Mouse (Mus musculus): Measurements from ENCODE around the gene Flt3. TPM values are rescaled to one million over a fixed set of nuclear protein-coding genes. Genes with fewer than 3 reads are reported as not detected.

Flt3 gene
- polyA plus RNA-seq, 1 experiment from 2014 or later, result 0.11 TPM

DNA sequence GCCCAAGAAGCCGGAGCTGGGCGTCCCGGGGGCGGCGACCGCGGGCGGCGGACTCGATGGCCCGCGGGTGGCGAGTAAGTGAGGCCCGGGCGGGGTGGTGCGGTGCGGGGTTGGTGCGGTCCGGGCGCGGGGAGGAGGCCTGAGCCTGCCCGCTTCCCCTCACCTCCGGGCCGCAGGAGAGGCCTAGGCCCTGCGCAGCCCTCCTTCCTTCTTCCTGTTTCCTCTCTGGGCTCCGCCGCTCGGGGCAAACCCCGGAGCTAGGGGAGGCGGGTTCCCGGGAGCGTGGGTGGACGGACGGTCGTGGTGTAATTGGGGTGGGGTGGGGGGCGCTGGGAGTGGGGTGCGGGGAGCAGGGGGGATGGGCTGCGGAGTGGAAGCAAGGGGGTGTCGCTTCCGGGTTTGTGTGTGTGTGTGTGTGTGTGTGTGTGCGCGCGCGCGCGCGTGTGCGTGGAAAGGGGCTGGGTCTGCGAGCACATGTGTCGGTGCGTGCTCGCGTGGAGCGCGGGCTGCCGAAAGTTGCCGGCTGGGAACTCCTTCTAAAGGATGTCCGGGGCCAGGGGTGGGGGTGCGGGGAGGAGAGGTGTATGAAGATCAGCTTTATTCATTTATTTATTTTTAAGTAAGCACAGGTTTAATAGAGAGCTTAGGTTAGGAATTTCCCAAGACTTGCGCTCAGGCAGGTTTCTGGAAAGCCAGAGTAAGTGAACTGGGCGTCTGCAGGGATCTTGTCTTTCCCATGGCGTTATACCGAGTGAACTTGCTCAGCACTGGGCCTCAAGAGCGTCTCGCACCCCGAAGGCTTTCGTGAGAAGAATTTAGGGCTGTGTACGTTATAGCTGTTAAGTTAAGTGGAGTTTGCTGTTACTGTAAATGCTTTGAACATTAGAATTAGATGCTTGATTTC, 30.9 kb upstream of the Flt3 start:
- ATAC-seq (ENCODE audit: low FRiP score), result peak; percentile 72
- peaks cover 40% of the 10 kb centered on the region for H3K4me1 ChIP-seq
- H3K9me3 ChIP-seq, result no peaks in the 10 kb centered on the region
- H3K4me3 ChIP-seq (replicated peaks), result peak overlapping the region; percentile 99
- WGBS, result under 1% methylated on average over 57 of the region's 68 CpGs
- peak overlapping the region; percentile 81 for H3K4me2 ChIP-seq
- H3K9ac ChIP-seq, result peak overlapping the region; percentile 98
- no peaks in the 10 kb centered on the region for H3K36me3 ChIP-seq (replicated peaks)
- 0 out of 2 replicates have a peak, but pooled peaks cover 2% of the 10 kb centered on the region for H3K27me3 ChIP-seq
- H3K27ac ChIP-seq, result peak overlapping the region; percentile 99

DNA sequence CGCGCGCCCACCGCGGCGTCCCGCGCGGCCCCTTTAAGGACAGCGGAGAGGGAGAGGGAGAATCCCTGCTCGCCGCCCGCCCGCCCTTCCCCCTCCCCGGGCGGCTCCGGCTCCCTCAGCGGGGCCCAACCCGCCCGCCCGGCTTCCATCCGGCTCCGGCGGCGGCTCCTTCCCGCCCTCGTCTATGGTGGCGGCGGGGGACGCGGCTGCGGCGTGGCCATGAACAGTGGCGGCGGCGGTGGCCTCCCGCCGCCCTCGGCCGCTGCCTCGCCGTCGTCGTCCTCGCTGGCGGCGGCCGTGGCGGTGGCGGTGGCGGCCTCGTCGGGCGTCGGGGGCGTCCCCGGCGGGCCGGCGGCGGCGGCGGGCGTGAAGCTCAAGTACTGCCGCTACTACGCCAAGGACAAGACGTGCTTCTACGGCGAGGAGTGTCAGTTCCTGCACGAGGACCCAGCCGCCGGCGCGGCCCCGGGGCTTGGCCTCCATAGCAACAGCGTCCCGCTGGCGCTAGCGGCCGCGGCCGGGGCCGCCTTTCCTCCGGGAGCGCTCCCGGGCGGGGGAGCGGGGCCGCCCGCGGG, 30.2 kb upstream of the Flt3 start:
- peak; percentile 89 for ATAC-seq (ENCODE audit: low FRiP score)
- Histone ChIP-seq H3K4me2 (peak overlapping the region; percentile 81), H3K36me3 (replicated peaks) (no peaks in the 10 kb centered on the region), H3K27me3 (0 out of 2 replicates have a peak, but pooled peaks cover 2% of the 10 kb centered on the region), H3K4me3 (replicated peaks) (peak overlapping the region; percentile 99), H3K27ac (peak overlapping the region; percentile 99), H3K9me3 (no peaks in the 10 kb centered on the region), H3K4me1 (peaks cover 36% of the 10 kb centered on the region), H3K9ac (peak overlapping the region; percentile 98)
- WGBS, result 0% methylated on average over 56 of the region's 91 CpGs

DNA sequence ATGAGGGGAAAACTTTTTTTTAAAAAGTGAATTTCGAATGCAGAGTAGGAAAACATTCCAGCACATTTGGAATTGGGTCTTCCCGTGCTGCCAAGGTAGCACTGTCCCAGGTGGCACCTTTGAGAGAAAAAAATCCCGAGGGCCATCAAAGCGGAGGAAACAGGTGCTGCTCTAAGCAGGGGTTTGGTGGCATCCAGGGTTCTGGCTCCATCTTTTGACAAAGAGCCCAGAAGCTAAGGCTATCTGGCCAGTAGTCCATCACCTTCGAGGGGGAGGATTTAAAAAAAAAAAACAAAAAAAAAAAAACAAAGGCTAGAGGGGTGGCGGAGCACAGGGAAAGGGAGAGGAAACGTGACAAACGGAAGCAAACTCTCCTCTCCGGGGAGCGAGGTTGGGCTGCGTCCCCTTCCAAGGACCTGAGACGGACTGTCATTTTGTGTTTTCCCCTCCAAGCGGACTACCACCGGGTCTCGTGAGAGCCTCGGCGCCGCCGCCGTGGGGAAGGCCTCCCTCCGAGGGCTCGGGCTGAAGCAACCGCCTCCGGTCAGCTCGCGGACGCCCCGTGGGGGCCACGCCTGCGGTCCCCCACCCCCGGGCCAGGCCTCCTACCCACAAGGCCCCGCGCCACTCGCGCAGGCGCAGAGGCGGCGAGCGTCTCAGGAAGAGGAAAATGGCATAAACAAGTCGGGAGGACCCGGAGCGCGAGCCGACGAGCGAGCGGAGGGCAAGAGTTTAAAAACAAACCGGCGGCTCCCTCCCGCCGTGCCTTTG, 29.4 kb upstream of the Flt3 start, which contains the start of gene Pan3:
Gene Pan3 (plus strand): TSS at position 627 of the 771 bp plus-strand sequence.
- 1% methylated on average over 49 of the region's 51 CpGs for WGBS
- peak within 1 kb of the TSS; percentile 81 for H3K4me2 ChIP-seq
- 0 out of 2 replicates have a peak, but pooled peaks cover 2% of the 10 kb centered on the region for H3K27me3 ChIP-seq
- no peaks in the 10 kb centered on the region for H3K9me3 ChIP-seq
- peak within 1 kb of the TSS; percentile 99 for H3K27ac ChIP-seq
- peaks cover 29% of the 10 kb centered on the region for H3K4me1 ChIP-seq
- peak within 1 kb of the TSS; percentile 99 for H3K4me3 ChIP-seq (replicated peaks)
- peak; percentile 91 for ATAC-seq (ENCODE audit: low FRiP score)
- peak within 1 kb of the TSS; percentile 98 for H3K9ac ChIP-seq
- H3K36me3 ChIP-seq (replicated peaks), result no peaks in the 10 kb centered on the region

DNA sequence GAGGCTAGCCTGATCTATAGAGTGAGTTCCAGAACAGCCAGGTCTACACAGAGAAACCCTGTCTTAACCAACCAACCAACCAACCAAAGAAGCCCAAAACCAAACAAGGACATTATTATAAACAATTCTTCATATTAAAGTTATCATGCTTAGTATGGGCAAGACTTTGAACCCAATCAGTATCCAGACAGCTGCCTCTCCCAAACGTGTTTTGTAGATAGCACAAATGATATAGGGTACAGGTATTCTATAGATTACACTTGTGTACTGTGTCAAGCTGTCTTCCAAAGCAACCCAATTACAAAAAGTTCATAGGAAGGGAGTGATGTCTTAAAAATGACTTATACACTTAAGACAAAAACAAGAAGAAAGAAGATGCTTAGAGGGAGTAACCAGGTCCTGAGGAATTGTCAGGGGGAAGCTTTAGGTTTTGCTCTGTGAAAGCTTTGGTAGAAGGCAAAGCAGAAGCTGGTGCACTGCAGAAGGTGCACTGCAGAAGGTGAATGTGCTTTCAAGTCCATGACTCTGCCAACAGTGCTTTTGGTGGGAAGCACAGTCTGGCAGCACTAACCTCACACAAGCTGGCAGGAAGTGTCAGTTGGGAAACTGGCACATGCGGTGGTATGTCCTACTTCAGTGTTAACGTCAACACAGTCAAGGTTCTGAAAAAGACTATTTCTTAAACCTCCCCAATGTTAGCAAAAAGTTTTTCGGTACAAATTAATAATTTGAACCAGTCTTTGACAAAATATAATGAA, 25.9 kb upstream of the Flt3 start:
- Histone ChIP-seq H3K4me1 (peaks cover 7% of the 10 kb centered on the region), H3K9ac (no peak overlapping the region), H3K4me2 (no peak overlapping the region), H3K27ac (no peak overlapping the region), H3K4me3 (replicated peaks) (no peak overlapping the region), H3K36me3 (replicated peaks) (no peaks in the 10 kb centered on the region), H3K27me3 (0 out of 2 replicates have a peak, but pooled peaks cover 2% of the 10 kb centered on the region), H3K9me3 (no peaks in the 10 kb centered on the region)
- no peak for ATAC-seq (ENCODE audit: low FRiP score)
- WGBS, result 85% methylated on average over 4 of the region's 4 CpGs

DNA sequence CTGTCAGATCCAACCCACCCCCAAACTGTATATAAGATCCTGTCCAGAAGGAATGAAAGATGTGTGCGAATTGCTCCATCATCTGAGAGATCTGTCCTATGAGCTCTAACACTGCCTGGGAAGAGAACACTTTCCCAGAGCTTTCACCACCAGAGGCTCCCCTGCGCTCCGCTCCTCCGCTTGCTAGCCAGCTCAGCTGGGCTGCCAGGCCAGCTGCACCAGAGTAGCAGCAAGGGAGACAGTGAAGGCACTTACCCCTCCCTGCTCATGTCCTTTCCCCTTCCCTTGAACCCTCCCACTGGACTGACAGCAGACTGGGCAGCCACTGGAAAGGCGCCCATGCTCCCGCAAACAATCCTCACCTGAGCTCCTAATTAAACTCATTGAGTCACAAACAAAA, 23.3 kb upstream of the Flt3 start:
- H3K4me1 ChIP-seq, result no peaks in the 10 kb centered on the region
- no peaks in the 10 kb centered on the region for H3K9me3 ChIP-seq
- 29% methylated on average over 6 of the region's 6 CpGs for WGBS
- H3K27me3 ChIP-seq, result 0 out of 2 replicates have a peak, but pooled peaks cover 2% of the 10 kb centered on the region
- no peak overlapping the region for H3K9ac ChIP-seq
- H3K4me2 ChIP-seq, result no peak overlapping the region
- no peak overlapping the region for H3K4me3 ChIP-seq (replicated peaks)
- no peaks in the 10 kb centered on the region for H3K36me3 ChIP-seq (replicated peaks)
- no peak for ATAC-seq (ENCODE audit: low FRiP score)
- no peak overlapping the region for H3K27ac ChIP-seq

DNA sequence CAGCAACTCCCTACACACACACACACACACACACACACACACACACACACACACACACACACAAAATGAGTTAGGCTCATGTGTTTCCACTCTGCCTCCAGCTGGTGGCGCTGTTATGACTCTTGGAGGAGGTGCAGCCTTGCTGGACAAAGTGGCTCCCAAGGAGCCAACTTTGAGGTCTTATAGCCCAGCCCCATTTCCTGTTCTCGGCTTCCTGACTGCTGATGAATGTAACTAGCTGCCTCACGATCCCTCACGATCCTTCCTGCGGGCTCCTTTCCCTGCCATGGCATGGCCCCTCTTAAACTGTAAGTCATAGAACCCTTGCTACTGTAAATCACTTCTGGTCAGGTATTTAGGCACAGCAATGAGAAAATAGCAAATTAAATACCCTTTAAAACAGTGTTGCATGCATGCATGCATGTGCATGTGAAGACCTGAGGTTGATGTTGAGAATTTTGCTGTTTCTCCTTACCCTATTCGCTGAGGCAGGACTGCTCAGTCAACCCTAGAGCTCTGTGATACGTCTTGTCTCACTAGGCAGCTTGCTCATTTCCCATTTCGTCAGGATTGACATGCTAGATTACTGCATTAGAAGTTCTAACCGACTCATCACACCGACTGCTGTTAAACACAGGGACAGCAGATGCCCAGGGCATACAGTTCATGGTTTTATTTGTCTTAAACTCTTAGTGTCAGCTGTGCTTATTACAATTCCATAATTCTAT, 18.3 kb upstream of the Flt3 start:
- ATAC-seq (ENCODE audit: low FRiP score), result no peak

DNA sequence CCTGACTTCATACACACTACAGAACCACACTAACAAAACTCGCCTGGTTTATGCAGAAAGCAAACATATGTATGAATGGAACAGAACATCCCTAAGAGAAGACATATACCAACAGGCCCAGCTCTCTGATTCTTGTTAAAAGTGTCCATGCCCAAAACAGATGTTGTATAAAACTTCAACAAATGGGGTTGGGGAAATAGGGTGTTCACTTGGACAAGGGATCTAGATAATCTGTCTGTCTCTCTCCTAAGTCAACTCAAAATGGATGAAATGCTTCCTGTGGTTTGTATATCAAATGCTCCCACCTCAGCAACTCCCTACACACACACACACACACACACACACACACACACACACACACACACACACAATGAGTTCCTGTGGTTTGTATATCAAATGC, 17.7 kb upstream of the Flt3 start:
- Histone ChIP-seq H3K9me3 (no peaks in the 10 kb centered on the region), H3K4me1 (no peaks in the 10 kb centered on the region), H3K27me3 (no peaks in the 10 kb centered on the region), H3K36me3 (replicated peaks) (no peaks in the 10 kb centered on the region), H3K27ac (no peak overlapping the region), H3K9ac (no peak overlapping the region), H3K4me2 (no peak overlapping the region), H3K4me3 (replicated peaks) (no peak overlapping the region)
- no peak for ATAC-seq (ENCODE audit: low FRiP score)
- WGBS, result 73% methylated on average over 1 of the region's 1 CpGs

More for the DNA sequence above, 18.3 kb upstream of the Flt3 start:
- Histone ChIP-seq H3K9me3 (no peaks in the 10 kb centered on the region), H3K4me1 (no peaks in the 10 kb centered on the region), H3K36me3 (replicated peaks) (no peaks in the 10 kb centered on the region), H3K4me3 (replicated peaks) (no peak overlapping the region), H3K4me2 (no peak overlapping the region), H3K9ac (no peak overlapping the region), H3K27me3 (no peaks in the 10 kb centered on the region), H3K27ac (no peak overlapping the region)
- 59% methylated on average over 10 of the region's 10 CpGs for WGBS

DNA sequence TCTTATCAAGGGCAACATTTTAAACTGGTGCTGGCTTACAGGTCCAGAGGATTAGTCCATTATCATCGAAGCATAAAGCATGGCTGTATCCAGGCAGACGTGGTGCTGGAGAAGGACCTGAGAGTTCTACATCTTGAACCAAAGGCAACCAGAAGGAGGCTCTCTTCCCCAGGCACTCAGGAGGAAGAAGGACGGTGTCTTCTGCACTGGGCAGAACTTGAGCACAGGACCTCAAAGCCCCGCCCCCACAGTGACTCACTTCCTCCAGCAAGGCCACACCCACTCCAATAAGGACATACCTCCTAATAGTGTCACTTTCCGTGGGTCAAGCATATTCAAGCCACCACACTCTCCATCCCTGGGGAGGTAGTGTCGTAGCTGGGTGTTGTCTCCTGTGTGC, 10.3 kb upstream of the Flt3 start:
- no peak overlapping the region for H3K4me2 ChIP-seq
- no peaks in the 10 kb centered on the region for H3K36me3 ChIP-seq (replicated peaks)
- no peak for ATAC-seq (ENCODE audit: low FRiP score)
- H3K27ac ChIP-seq, result no peak overlapping the region
- H3K27me3 ChIP-seq, result no peaks in the 10 kb centered on the region
- no peak overlapping the region for H3K4me3 ChIP-seq (replicated peaks)
- H3K9ac ChIP-seq, result no peak overlapping the region
- 89% methylated on average over 6 of the region's 6 CpGs for WGBS
- no peaks in the 10 kb centered on the region for H3K9me3 ChIP-seq
- no peaks in the 10 kb centered on the region for H3K4me1 ChIP-seq

DNA sequence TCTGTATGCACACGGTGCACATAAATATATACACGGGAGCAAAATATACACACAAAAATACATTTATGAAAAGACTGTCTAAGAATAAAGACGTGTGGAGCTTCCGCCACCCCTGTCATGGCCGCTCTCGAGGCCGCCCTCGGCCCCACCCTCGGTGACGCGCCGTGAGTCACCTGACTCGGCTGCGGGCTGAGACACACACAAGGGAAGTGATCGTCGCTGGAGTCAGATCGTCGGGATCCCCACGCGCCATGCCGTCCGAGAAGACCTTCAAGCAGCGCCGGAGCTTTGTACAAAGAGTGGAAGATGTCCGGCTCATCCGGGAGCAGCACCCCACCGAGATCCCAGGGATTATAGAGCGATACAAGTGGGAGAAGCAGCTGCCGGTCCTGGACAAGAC, 8.4 kb upstream of the Flt3 start:
- ATAC-seq (ENCODE audit: low FRiP score), result no peak
- H3K4me2 ChIP-seq, result no peak overlapping the region

DNA sequence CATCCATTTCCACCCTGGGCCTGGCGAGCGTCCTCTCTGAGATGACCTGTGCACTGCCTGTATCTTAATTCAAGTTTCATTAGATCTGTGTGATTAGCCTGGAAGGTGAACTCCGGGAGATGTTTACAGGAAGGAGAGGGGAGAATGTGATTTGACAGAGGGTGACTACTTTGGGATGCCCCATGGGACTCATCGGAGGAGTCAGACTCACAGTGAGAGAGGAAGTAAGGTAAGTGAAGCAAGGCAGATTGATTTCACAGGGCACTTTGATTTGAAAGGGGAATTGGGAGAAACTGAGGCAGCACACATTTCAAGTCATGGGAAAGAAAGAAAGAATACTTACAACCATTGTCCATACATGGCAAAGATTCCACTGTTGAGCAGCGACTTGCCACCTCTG, 5.8 kb upstream of the Flt3 start:
- Histone ChIP-seq H3K4me1 (0 out of 2 replicates have a peak, but pooled peaks cover under 1% of the 10 kb centered on the region), H3K9ac (no peak overlapping the region), H3K36me3 (replicated peaks) (no peaks in the 10 kb centered on the region), H3K4me3 (replicated peaks) (no peak overlapping the region), H3K9me3 (no peaks in the 10 kb centered on the region), H3K27me3 (peaks cover 15% of the 10 kb centered on the region), H3K4me2 (no peak overlapping the region), H3K27ac (no peak overlapping the region)
- 86% methylated on average over 5 of the region's 5 CpGs for WGBS
- no peak for ATAC-seq (ENCODE audit: low FRiP score)

More for the DNA sequence above, 8.4 kb upstream of the Flt3 start:
- H3K36me3 ChIP-seq (replicated peaks), result no peaks in the 10 kb centered on the region
- no peak overlapping the region for H3K9ac ChIP-seq
- no peaks in the 10 kb centered on the region for H3K27me3 ChIP-seq
- WGBS, result 72% methylated on average over 29 of the region's 29 CpGs
- H3K27ac ChIP-seq, result no peak overlapping the region
- H3K4me3 ChIP-seq (replicated peaks), result no peak overlapping the region
- H3K4me1 ChIP-seq, result no peaks in the 10 kb centered on the region
- H3K9me3 ChIP-seq, result no peaks in the 10 kb centered on the region

DNA sequence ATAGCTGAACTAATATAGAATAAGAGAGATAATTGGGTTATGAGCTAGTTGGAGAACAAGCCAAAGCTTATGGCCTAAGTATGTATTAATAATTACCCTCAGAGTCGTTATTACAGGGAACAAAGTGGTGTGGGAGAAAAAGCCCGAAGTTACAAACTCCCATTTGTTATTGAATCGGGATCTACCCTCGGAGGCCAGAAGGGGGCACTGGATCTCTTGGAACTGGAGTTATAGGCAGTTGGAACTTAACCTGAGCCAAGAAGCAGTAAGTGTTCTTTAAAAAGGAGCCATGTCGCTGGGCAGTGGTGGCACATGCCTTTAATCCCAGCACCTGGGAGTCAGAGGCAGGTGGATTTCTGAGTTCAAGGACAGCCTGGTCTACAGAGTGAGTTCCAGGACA, 2.2 kb upstream of the Flt3 start:
- Histone ChIP-seq H3K27ac (no peak overlapping the region), H3K4me3 (replicated peaks) (no peak overlapping the region), H3K27me3 (peaks cover 52% of the 10 kb centered on the region), H3K9ac (no peak overlapping the region), H3K9me3 (no peaks in the 10 kb centered on the region), H3K4me1 (peaks cover 14% of the 10 kb centered on the region; the same call in 1 of the 2 replicates), H3K4me2 (no peak overlapping the region), H3K36me3 (replicated peaks) (no peaks in the 10 kb centered on the region)
- 24% methylated on average over 5 of the region's 5 CpGs for WGBS
- ATAC-seq (ENCODE audit: low FRiP score), result no peak
